8 mouse cellular contexts compared by ENCODE assay signal in genomic region chr17:16997241-16997640, GRCm38 (mm10).
DNase-seq lines count a peak whose midpoint lies in the region; TF ChIP-seq lines count a peak whose summit lies in the region.
"Not testable (repeated sequence)": the region's sequence is repeated elsewhere in the genome, so short reads cannot be mapped to it uniquely, and the experiment has no call there.

No protein-coding gene starts in this region.

- H3K9ac ChIP-seq in ES-Bruce4 (ENCODE audit: low read depth, poor library complexity, severe bottlenecking) (peak overlapping the region; percentile 80), ES-E14 (ENCODE audit: insufficient read depth, low read depth, low read length, poor library complexity, severe bottlenecking) (peak overlapping the region; percentile 84)

- in situ Hi-C loops in ES-E14 (cut with MboI; ENCODE audit: low sequenced_read_pairs in 2 of 2, unreplicated experiment in 2 of 2): loop anchor here in 1 of 2 experiments (5.0 kb wide), 1 partner anchor 225 kb away; no protein-coding TSS in a partner anchor

- H3K4me3 ChIP-seq in E14TG2a.4 (replicated peaks; ENCODE audit: low read length): peak overlapping the region; percentile 84
- peak overlapping the region; percentile 78 for H3K4me3 ChIP-seq in ES-Bruce4 (ENCODE audit: low read depth, low read length)
- peak overlapping the region; percentile 62 to 81 for H3K4me3 ChIP-seq in ES-E14 (ENCODE audit: insufficient read depth in 1 of 2, low read depth in 1 of 2, low read length in 2 of 2, poor library complexity in 1 of 2, severe bottlenecking in 1 of 2)

- TF ChIP-seq EP300 in ES-Bruce4 (IDR thresholded peaks at IDR 0.05; ENCODE audit: insufficient read depth, low read depth, low read length): not testable (repeated sequence)

- DNase-seq in ES-CJ7 (ENCODE audit: low read depth, low spot score) (peak; percentile 74), ES-E14 (ENCODE audit: low read depth, low spot score) (peak; percentile 47), R1 (ENCODE audit: low read depth, low spot score) (peak; percentile 91), WW6 (ENCODE audit: low read depth, low spot score) (peak; percentile 20), ZHBTc4 (ENCODE audit: low read depth, low spot score) (peak; percentile 83)
- DNase-seq in right cerebral cortex, postnatal 14 days: peak; percentile 5

- H3K9me3 ChIP-seq in E14TG2a.4 (ENCODE audit: low read length); ES-Bruce4 (replicated peaks; ENCODE audit: control insufficient read depth, insufficient read depth, low read length, poor library complexity, severe bottlenecking); ES-E14 (ENCODE audit: control insufficient read depth, insufficient read depth, low read depth, low read length): not testable (repeated sequence)

- H3K27ac ChIP-seq in ES-Bruce4 (ENCODE audit: insufficient read depth, low read length) (peak overlapping the region; percentile 20), ES-E14 (ENCODE audit: insufficient read depth, low read depth, low read length, poor library complexity, severe bottlenecking) (peak overlapping the region; percentile 56)

- not testable (repeated sequence) for H3K36me3 ChIP-seq in E14TG2a.4 (ENCODE audit: insufficient read depth, low read length); ES-Bruce4 (ENCODE audit: control insufficient read depth, insufficient read depth, low read length, poor library complexity, severe bottlenecking); ES-E14 (ENCODE audit: control insufficient read depth, insufficient read depth, low read length, poor library complexity, severe bottlenecking)

- H3K4me1 ChIP-seq in E14TG2a.4 (replicated peaks; ENCODE audit: low read depth, low read length); ES-Bruce4 (ENCODE audit: control insufficient read depth, insufficient read depth, low read length); ES-E14 (ENCODE audit: control insufficient read depth in 2 of 2, insufficient read depth in 2 of 2, low read length in 2 of 2, poor library complexity in 1 of 2): not testable (repeated sequence)

- peaks cover 11% of the 10 kb centered on the region; the same call in 1 of the 2 replicates for H3K27me3 ChIP-seq in E14TG2a.4 (ENCODE audit: insufficient read depth, low read length)
- H3K27me3 ChIP-seq in ES-Bruce4 (ENCODE audit: control insufficient read depth, insufficient read depth, low read length, poor library complexity, severe bottlenecking): not testable (repeated sequence)

- TF ChIP-seq CTCF in E14TG2a.4 (conservative IDR thresholded peaks at IDR 0.05; ENCODE audit: low read length); ES-Bruce4 (IDR thresholded peaks at IDR 0.05; ENCODE audit: low read depth, low read length): not testable (repeated sequence)

- not testable (repeated sequence) for TF ChIP-seq POLR2A in ES-Bruce4 (IDR thresholded peaks at IDR 0.05; ENCODE audit: insufficient read depth, low read length)

TF ChIP-seq in ES-E14, 5 proteins besides CTCF, POLR2A, EP300 and RAD21:
- TF ChIP-seq CHD2 (IDR thresholded peaks at IDR 0.05; ENCODE audit: low read depth, low read length): 0 out of 2 replicates have a peak, but pooled peaks have one; percentile 41

Comparison
In these comparisons a context has a peak if more than half of its experiments do, and no peak if none do; other contexts are left out.
1. Peak in every context shown above with its lines: DNase-seq, H3K4me3 ChIP-seq and H3K27ac ChIP-seq.
2. DNase-seq: peak in every context shown above with its lines; median percentile 91 in R1; 83 in ZHBTc4; 74 in ES-CJ7; 47 in ES-E14; 20 in WW6; 5 in right cerebral cortex, postnatal 14 days.